Mouse (Mus musculus) cerebellum, adult (tissue): ENCODE measurements around the gene Myl6b.
"Not testable (repeated sequence)": the region's sequence is repeated elsewhere in the genome, so short reads cannot be mapped to it uniquely, and the experiment has no call there.

Source experiments
- ATAC-seq: cut with Nextera tagmentation; 2 replicates; pipeline ENCODE4 v1.9.2; 2017; ENCODE audit warnings: mild to moderate bottlenecking, moderate library complexity, mixed read lengths; ENCODE audit not compliant: insufficient number of reproducible peaks, low FRiP score, low TSS enrichment

Gene Myl6b

DNA sequence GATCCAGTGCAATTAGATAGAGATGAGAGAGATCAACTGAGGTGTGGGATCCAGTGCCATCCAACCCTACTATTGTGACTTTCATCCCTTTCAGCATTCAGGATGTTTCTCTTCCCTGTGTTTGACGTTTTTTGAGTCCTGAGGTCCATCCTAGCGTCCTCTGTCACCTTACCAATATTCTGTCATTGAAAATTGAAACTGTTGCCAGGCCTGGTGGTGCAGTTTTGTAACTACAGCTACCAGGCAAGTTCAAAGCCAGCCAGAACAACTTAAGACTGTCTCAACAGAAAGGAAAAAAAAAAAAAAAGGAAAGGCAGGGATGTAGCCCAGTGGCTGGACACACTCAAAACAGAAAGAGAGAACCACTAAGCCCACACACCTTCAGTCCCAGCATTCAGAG is 3.2 kb downstream of the Myl6b start:
- ATAC-seq, result no peak

- no peak for ATAC-seq
These were observed 3.7 kb downstream of the Myl6b start for GRCm38 (mm10) chr10:128494667-128495245.

DNA sequence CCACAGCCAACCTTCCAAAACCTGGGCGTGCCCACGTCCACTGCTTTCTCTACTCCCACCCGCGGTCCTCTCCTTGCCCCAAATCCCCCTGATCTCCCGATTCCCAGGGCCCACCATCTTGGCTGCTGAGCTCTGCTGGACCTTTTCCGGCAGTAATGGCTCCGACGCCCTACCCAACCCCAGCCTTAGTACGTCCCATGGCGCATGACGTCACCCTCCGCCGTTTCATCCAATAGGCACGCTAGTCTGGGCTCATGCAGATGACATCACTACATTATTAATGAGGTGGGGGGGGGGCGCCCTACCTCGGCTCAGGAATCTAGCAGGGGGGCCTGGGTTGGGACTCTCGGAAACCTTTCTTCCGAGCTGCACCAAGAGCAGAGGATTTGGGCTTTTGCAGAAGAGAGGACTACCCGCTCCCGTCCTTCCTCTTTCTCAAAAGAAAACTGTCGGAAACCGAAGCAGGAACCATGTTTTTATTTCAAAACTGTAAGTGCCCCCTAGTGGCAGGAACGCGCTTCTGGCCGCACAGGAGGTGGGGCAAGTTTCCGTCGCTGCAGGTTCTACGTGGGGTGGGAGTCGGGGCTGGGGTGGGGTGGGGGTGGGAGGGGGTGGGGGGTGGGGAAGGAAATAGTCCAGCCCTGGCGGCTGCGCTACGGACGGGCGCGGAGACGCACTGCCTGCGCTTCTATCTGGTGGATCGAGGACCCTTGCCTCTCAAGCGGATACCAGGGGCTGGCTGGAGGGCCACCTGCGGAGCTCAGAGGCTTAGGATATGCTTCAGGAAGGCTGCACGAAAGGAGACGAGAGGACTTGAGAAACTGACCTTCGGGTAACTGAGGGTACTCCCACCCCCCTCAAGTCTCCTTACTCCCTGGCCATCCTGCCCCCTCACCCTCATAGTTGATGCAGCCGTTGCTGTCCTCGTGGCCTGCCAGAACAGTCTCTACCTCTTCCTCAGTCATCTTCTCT is 4.5 kb downstream of the Myl6b start, which contains the start of gene Myl6:
Gene Myl6 (minus strand): TSS at position 451 of the 972 bp plus-strand sequence.
- peak; percentile 71 for ATAC-seq

DNA sequence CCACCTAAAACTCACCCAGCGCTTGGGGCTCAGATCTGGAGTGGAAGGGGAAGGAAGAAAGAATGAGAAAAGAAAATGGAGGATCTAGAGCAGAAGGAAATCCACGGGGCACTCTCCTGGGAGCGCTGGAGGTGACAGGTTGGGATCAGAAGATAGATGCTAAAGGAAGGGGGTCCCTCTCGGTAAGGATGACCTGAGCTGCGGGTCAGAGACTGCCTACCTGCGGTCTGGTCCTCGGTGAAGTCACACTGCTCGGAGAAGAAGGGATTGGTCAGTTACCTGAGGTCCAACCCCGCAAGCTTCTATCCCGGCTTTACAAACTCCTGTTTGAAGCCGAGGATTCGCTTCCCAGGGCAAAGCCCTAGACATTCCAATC is 5.2 kb downstream of the Myl6b start:
- peak; percentile 29 for ATAC-seq

GRCm38 (mm10) chr10:128492633-128493311 is 5.7 kb downstream of the Myl6b start:
- ATAC-seq, result no peak

DNA sequence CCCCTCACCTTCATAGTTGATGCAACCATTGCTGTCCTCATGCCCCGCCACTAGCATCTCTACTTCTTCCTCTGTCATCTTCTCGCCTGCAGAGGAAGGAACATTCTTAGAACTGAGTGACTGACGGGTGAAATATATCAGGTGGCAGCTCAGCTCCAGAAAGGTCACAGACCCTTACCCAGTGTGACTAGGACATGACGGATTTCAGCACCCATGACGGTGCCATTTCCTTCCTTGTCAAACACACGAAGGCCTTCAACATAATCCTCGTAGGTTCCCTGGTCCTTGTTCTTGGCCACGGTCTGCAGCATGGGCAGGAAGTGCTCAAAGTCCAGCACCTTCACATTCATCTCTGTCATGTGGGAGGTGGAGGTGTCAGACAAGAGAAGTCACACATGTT is 6.4 kb downstream of the Myl6b start:
- not testable (repeated sequence) for ATAC-seq

GRCm38 (mm10) chr10:128491495-128491894 is 7.0 kb downstream of the Myl6b start:
- ATAC-seq, result no peak

DNA sequence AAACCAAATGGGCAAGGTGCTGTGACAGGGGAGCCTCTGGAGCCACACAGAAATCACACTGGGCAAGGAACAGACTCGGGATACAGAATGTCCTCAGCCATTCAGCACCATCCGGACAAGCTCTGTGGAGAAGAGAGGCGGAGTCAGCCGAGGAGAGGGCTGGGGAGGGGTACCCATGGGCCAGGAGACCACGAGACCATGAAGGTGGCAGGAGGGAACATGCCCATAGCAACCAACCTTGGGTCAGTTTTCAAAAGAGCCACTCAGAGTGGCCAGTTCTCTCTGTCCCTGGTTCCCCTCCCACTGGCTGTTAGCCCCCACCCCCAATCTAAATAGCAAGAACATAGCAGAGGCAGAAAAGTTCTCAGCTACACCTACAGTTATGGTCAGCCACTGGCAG is 7.6 kb downstream of the Myl6b start:
- ATAC-seq, result no peak

DNA sequence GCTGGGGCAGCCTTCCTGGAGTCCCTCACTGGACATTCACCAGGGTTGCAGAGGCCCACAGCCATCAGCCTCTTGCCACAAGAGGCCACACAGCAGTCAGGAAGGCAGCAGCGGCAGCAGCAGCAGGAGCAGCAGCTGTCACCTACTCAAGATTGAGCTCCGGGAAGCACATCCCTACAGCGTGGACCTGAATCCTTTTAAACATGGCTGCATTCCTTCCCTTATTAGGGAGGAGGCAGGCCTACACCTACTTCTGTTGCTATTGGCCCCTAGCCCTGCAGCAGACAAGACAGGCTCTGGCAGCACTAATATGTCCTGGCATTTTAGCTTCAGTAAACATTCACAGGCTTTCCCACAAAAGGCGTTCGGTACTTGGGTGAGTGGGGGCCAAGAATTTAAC is 8.3 kb downstream of the Myl6b start:
- no peak for ATAC-seq

DNA sequence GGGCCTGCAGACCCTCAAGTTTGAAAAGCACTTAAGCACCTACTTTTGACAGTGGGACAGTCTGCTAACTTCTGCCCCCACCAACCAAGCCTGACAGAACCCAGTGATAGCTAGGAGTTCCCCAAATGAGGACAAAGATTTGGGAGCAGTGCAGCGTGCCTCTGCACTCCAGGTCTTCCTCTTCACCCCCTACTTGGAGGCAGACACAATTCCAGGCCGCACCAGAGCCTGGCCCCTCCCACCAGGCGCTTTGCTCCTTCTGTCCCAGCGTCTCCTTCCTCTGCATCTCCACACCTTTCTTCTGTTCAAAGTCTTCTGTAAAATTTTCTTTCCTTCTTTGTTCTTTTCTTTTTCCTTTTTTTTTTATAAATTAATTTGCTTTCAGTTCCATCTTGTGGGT is 8.7 kb downstream of the Myl6b start:
- ATAC-seq, result no peak

- ATAC-seq, result no peak
These were observed 9.1 kb downstream of the Myl6b start for GRCm38 (mm10) chr10:128489380-128489779.

- ATAC-seq, result no peak
These were observed 9.7 kb downstream of the Myl6b start for GRCm38 (mm10) chr10:128488776-128489175.

- ATAC-seq, result no peak
These were observed 10.4 kb downstream of the Myl6b start for GRCm38 (mm10) chr10:128487861-128488712.

GRCm38 (mm10) chr10:128486370-128486769 is 12.1 kb downstream of the Myl6b start:
- ATAC-seq, result no peak

GRCm38 (mm10) chr10:128474366-128474765 is 24.1 kb downstream of the Myl6b start:
- ATAC-seq, result no peak

DNA sequence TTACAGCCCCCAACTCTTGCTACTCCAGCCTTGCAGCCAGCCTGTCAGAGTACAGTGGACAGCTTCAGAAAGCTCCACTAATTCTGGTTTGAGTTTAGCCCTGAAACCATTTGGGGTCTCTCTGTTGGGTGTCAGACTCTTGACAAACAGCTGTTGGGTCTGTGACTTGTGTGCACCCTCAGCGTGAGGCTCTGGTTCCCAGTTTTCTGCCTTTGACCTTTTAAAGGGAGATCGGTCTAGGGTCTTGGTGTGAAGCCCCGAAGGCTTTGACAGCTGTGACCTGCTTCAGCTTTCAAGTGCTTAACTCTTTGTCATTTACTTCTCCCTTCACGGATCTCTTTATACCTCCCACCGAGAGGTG is 38.2 kb downstream of the Myl6b start:
- no peak for ATAC-seq

DNA sequence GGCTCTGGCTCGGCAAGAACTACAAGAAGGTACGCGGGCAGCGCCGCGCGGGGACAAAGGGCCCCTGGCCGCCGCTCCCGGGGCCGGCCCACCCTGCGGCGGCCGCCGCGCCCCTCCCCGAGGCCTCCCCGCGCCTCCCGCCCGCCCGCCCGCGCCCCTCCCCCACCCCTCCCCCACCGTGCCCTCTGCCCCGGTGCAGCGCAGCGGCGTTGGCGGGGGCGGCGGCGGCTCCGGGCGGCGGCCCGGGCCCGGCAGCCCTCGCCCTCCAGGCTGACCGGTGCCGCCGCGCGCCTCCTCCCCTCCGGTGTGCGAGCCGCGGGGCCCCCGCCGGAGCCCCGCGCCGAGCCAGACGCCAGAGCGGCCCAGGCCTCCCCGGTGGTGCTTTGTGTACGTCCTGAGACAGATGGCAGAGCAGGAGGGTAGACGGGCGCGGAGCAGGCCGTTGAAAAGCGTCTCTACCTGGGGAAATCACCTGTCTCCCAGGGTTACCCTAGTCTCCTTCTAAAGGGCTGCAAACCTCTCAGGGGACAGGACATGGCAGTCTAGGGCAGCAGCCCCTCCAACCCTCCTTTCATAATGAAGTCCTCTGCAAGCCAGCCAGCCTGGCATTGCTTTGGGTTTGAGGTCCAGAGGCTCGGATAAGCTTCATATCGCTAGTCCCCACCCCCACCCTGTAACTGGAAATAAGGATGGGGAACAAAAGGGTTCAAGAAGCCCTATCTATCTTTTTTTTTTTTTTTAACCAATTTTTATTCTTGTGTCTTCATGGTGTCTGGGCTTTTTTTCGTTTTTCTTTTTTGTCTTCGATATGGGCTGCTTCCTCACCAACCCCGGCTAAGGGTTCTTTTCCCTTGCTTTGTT is 38.8 kb downstream of the Myl6b start:
- ATAC-seq, result 0 out of 2 replicates have a peak, but pooled peaks have one; percentile 8

GRCm38 (mm10) chr10:128458719-128459408 is 39.6 kb downstream of the Myl6b start, which contains the start of gene Smarcc2:
Gene Smarcc2 (plus strand): TSS chr10:128459248.
- ATAC-seq, result peak; percentile 63

DNA sequence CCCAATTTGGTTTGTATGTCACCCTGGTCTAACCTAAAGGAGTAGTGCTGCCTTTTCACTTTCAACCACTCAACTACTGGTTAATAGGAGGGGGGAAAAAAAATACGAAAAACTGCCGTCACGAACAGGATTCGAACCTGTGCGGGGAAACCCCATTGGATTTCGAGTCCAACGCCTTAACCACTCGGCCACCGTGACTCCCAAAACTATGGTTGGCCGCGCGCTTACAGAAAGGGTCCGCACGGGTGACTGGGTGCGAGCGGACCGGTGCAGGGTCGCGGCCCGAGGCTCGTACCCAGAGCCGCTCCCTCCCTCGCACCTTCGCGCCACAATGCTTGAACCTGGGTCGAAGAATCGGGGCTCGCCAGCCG is 40.2 kb downstream of the Myl6b start:
- ATAC-seq, result peak; percentile 60; the same call in 1 of the 2 replicates
